Mouse (Mus musculus): ENCODE results near the gene Ppil2. TPM values are rescaled to one million over a fixed set of nuclear protein-coding genes. Genes with fewer than 3 reads are reported as not detected.

The Ppil2 gene
- total RNA-seq, 2 experiments from 2014 or later, result 33.7 to 38.6 TPM

DNA sequence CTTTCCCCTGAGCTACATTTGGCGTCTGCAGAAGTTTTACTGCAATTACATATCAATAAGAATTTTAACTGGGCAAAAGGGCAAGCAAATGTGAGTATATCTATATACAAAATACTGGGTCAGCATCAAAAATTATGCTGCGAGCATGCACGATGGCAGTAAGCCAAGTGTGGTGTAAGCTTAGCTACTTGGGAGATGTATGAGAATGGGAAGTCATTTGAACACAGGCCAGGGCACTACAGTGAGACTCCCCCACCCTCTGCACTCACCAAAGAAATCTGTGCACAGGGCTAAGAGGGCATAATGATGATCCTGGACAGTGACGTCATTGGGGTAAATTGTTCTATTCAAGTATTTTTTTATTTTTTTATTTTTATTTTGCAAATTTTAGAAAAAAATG lies 6.5 kb downstream of the Ppil2 start:
- intact Hi-C loops (cut with DNase I), result no loop called here
- no peak for DNase-seq (ENCODE audit: low spot score)

- no peak for DNase-seq (ENCODE audit: low spot score)
- intact Hi-C loops (cut with DNase I), result no loop called here
Measured at GRCm38 (mm10) chr16:17102630-17103220, 8.3 kb downstream of the Ppil2 start.

DNA sequence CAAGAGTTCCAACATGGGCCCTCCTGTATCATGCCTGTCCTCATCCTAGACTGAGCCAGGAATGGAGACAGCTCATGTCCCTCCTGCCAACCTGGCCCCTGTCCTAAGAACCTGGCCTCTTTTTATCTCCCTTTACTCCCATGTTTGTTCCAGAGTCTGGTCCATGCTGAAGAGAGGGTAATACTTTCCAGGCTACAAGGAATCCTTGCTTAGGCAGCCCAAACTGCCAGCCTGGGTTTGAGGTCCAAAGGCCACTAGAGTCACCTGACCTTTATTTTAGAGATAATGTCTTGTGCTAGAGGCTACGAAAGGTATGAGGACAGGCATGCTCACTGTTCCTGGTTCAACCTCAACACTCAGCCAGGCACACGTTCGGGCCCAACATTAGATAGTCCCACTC lies 14.1 kb downstream of the Ppil2 start:
- intact Hi-C loops (cut with DNase I), result no loop called here
- no peak for DNase-seq (ENCODE audit: low spot score)

DNA sequence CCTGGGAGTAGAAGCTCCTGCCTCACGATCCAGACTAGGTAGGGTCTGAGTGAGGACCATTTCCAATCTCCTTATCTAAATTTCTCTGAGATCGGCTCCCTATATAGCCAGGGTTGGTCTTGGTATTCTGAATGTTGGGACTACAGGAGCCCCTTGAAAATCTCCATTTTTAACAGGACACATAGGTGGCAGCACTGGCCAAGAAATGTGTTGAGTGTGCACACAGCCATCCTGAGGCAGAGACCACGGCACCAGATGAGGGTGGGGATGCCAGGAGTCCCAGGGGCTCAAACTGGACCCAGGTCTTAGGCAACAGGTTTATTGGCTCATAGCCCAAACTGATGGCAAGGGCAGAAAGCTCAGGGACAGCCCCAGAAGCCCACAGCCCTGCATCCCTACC lies 22.7 kb downstream of the Ppil2 start:
- intact Hi-C loops (cut with DNase I), result no loop called here

GRCm38 (mm10) chr16:17086669-17087193 lies 24.3 kb downstream of the Ppil2 start:
- no peak for DNase-seq (ENCODE audit: low spot score)
- intact Hi-C loops (cut with DNase I), result no loop called here

More for the DNA sequence above, 22.7 kb downstream of the Ppil2 start:
- no peak for DNase-seq (ENCODE audit: low spot score)

DNA sequence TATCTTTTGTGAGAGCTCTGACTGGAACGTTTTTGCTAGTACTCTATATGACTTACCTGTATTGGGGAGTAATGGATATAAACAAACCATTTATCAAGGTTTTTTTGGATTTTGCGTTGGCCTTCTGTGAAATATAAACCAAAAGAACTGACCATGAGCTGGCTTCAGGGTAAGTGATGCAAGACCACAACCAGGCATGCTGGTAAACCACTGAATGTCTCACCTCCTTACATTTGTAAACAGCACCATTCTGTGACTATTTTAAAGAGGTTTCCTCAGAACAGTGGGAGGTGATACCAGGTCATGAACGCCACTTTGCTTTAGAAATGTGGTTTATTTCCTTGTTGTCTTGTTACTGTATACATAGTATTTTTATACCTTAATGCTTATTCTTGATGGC lies 24.8 kb downstream of the Ppil2 start:
- no peak for DNase-seq (ENCODE audit: low spot score)
- intact Hi-C loops (cut with DNase I), result no loop called here

GRCm38 (mm10) chr16:17085636-17086035 lies 25.4 kb downstream of the Ppil2 start:
- intact Hi-C loops (cut with DNase I), result no loop called here
- DNase-seq (ENCODE audit: low spot score), result no peak

DNA sequence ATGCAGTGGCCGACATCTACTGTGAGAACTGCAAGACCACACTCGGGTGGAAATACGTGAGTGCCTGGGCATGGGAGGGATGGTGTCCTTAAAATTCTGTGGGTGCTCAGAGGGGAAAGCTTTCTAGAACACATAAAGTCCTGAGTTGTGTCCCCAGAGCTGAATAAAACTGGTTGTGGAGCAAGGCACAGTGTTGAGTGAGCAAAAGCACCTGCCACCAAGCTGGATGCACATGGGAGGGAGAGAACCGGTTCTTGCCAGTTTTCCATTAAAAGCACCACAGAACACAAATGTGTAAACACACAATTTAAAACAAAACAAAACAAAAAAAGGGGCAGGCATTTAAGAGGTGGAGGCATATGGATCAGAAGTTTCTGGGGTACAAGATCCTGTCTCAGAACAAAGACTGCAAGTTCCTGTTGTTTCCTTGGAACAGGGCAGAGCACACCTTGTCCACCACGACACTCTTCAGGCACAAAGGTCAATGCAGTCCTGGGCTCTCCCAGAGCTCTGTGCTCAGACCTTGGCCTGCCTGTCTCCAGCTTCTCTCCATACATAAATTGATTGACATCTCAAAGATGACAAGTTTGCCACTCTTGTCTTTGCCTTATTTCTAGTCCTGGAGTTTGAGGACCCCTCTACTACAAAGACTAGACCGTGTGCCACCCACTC lies 28.8 kb downstream of the Ppil2 start:
- DNase-seq (ENCODE audit: low spot score), result no peak

DNA sequence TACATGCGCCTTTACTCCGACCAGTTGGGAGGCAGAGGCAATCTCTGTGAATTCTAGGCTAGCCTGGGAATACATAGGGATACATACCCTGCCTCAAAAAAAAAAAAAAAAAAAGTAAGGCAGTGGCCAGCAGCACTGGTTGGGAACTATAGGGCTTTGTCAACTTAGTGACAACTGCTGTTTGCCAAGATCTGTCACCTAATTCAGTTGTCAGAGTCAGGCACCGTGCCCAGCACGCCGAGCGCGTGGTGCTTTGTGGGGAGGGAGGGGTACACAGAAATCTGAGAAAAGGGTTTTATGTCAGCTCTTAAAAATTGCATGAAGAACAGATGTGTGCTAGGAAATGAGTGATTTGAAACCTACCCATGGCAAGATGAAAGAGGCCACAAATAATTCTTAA lies 33.0 kb downstream of the Ppil2 start:
- no peak for DNase-seq (ENCODE audit: low spot score)
- intact Hi-C loops (cut with DNase I), result no loop called here

More for the DNA sequence above, 28.8 kb downstream of the Ppil2 start:
- intact Hi-C loops (cut with DNase I), result no loop called here

GRCm38 (mm10) chr16:17076869-17077268 lies 34.2 kb downstream of the Ppil2 start:
- no peak for DNase-seq (ENCODE audit: low spot score)
- intact Hi-C loops (cut with DNase I), result no loop called here

DNA sequence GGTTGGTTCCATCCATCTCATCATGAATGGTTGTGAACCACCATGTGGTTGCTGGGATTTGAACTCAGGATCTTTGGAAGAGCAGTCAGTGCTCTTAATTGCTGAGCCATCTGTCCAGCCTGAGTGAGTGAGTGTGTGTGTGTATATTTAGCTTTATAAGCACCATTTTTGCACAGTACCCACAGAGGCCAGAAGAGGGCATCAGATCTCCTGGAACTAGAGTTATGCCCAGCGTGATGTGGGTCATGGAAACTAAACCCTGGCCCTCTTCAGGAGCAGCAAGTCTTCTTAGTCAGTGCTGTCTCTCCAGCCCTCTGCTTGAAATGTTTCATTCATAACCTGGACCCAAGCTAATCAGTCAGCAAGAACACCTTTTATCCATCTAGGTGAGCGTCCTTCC lies 34.8 kb downstream of the Ppil2 start:
- DNase-seq (ENCODE audit: low spot score), result no peak
- intact Hi-C loops (cut with DNase I), result no loop called here

DNA sequence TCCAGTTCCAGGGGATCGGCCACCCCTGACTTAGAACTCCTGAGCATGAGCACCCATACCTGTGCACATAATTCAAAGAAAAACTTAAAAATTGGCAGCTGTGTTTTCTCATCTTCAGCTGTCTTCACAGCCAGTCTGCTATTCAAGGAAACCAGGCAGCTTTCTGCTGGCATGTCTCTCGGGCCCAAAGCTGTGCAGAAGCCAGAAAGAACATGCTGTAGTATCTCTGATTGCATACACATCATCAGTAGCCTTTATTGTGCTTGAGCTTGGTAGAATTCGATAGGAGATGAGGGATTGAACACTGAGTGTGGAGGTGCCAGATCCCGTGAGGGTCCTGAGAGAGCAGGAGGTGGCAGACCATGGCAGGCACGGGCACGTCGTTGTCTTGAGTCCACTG lies 38.1 kb downstream of the Ppil2 start:
- no peak for DNase-seq (ENCODE audit: low spot score)
- intact Hi-C loops (cut with DNase I), result no loop called here

- no peak for DNase-seq (ENCODE audit: low spot score)
- intact Hi-C loops (cut with DNase I), result no loop called here
Measured at GRCm38 (mm10) chr16:17070716-17071115, 40.3 kb downstream of the Ppil2 start.

DNA sequence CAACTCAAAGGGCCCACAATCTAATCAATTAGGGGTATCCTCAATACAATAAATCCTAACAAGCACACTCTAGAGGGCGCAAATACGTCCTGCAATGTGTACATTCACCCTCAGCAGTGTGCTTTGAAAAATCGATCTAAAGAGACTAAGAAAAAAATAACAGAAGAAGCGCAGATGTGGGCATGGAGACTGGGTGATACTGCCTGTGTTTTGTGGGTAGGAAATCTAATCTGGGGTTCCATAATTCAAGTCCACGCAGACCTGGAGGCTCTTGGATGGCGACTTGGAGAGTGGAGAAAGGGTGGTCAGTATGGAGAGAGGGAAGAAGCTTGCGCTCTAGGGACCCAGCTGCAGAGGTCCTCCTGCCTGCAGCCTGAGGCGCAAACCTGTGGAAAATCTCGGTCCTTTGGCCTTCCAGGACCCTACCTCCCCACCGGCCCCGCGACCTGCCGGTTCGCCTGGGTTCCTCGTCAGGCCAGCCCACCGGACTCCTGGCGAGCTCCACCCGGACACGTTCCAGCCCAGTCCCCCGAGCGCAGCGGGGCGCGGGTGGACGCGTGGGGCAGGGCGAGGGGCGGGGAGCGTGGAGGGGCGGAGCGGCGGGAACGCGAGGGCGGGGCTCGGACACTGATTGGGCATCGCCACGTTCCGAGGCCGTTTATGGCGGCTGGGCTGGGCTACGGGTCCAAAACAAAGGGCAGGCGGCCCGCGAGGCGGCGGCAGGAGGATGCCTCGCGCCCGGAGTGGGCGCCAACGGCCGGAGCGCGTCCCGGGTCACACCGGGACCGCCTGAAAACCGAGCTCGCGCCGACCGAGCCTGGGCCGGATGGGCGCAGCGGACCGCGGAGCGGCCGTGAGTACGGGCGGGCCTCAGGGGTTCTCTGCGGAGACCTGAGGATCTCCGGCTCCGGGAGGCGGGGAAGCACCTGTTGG lies 41.3 kb downstream of the Ppil2 start, which contains the start of gene Ypel1:
TSS of gene Ypel1 (plus strand) at position 186 of the 933 bp plus-strand sequence.
- intact Hi-C loops (cut with DNase I), result no loop called here
- DNase-seq (ENCODE audit: low spot score), result peak; percentile 76

- no peak for DNase-seq (ENCODE audit: low spot score)
- intact Hi-C loops (cut with DNase I), result no loop called here
Measured at GRCm38 (mm10) chr16:17067552-17067951, 43.5 kb downstream of the Ppil2 start.

DNA sequence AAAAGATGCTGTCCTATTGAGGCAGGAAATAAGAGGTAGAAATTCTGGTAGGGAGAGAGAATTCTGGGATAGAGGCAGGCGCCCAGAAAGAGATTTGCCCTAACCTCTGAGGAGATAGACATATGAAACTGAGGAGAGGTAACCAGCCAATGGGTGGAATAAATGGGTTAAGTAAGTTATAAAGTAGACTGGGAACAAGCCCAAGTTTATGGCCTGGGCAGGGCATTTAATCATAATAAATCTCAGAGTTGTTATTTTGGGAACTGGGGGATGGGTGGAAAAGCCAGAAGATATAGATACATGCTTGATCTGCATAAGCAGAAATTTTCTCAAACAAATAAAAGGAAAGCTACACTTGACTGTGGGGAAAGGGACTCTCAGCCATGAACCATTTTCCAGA lies 48.7 kb downstream of the Ppil2 start:
- intact Hi-C loops (cut with DNase I), result no loop called here
- no peak for DNase-seq (ENCODE audit: low spot score)

DNA sequence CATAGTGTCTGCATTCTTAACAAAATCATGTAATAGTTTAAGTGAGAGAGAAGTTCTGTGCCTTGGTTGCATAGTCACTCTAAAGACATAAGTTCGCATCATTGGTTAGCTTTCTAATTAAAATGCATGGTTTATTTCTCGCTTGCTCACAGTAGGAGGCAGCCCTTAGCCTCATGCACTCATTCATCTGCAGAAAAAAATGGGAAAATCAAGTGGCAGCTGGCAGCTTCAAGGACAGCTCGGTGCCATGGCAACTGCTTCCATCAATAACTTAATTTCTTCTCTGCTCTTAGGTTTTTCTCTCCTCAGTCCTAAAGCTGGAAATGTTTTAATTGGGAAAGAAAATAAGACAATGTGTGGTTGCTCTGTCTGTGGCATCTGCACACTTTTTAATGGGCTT lies 55.5 kb downstream of the Ppil2 start:
- intact Hi-C loops (cut with DNase I), result no loop called here
- DNase-seq (ENCODE audit: low spot score), result no peak

DNA sequence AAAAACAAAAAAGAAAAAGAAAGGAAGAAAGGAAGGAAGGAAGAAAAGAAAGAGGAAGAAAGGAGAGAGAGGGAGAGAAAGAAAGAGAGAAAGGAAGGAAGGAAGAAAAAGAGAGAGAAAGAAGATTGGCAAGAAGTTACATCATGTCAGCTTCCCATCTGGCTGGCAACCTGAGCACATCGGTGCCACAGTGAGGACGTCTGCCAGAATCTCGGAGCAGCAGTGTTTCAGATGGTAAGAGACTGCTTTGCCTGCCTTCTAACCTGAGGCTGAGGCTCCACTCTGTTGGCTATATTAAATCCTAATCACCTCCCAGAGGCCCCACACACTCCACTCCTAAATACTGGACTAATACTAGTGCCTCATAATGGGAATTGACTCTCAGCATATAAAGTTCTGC lies 57.2 kb downstream of the Ppil2 start:
- intact Hi-C loops (cut with DNase I), result no loop called here
- no peak for DNase-seq (ENCODE audit: low spot score)

DNA sequence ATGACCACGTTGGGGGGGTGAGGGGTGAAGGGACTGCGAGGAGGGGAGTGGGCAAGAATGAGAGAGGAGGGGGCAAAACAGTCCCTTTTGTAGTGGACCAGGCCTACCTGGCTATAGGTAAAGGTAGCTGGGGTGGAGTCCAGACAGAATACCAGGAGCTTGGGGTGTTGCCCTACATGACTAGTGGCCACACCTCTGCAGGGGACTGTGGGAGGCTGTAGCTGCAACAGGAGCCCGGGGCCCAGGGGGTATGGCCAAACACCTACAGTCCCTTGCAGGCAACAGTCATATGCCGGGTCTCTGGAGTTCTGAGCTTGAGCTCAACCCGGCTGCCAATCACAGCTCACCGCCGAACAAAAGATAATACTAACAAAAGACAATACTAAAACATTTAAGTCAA lies 59.0 kb downstream of the Ppil2 start:
- no peak for DNase-seq (ENCODE audit: low spot score)
- intact Hi-C loops (cut with DNase I), result no loop called here

DNA sequence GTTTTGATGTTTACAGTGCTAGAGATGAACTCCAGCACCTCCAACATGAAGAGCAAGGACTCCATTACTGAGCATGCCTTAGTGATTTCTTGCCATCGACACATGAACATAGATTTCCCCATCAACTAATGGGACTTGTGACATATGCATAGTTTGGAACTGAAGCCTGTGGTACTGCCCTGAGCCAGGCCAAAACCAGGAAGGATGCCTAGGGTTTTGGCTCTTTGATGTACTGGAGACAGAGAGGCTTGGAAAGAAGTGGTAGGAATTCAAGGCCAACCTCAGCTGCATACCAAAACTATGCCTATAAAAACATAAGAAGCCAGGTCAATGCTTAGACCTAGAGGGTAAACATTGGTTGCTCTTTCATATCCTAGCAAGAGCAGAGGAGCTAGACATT lies 61.2 kb downstream of the Ppil2 start:
- no peak for DNase-seq (ENCODE audit: low spot score)
- intact Hi-C loops (cut with DNase I), result no loop called here

DNA sequence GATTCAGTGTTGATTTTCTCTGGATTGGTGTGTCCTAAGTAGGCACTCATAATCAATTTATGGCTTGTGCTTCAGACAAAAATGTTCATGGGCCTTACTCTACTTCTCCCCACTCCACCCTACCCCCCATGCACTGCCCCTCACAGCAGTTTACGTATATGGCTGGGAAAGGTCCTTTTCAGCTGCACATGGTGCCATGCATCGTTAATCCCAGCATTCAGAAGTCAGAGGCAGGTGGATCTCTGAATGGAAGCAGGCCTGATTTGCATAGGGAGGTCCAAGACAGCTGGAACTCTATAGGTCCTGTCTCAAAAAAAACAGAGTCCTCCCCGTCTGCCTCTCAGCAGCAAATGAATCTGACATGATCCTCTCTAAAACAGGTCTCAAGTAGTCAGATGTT lies 65.8 kb downstream of the Ppil2 start:
- DNase-seq (ENCODE audit: low spot score), result no peak
- intact Hi-C loops (cut with DNase I), result no loop called here
